8 mouse cellular contexts compared by ENCODE assay signal in genomic region chr3:105958974-105959580, GRCm38 (mm10). TPM values are rescaled to one million over a fixed set of nuclear protein-coding genes. Genes with fewer than 3 reads are reported as not detected.
DNase-seq lines count a peak whose midpoint lies in the region; ATAC-seq lines count a peak whose summit lies in the region.

Gene Wdr77, plus strand, starts transcription at chr3:105959369.

- WGBS in heart, embryonic 10.5 days: under 1% methylated on average over 52 of the region's 52 CpGs
- 0% methylated on average over 52 of the region's 52 CpGs for WGBS in kidney, embryonic 15.5 days

- H3K36me3 ChIP-seq in heart, embryonic 10.5 days: peaks cover 61% of the 10 kb centered on the region
- H3K36me3 ChIP-seq in kidney, embryonic 15.5 days: peaks cover 59% of the 10 kb centered on the region

- peak within 1 kb of the TSS; percentile 97 for H3K4me3 ChIP-seq in heart, embryonic 10.5 days
- peak within 1 kb of the TSS; percentile 98 for H3K4me3 ChIP-seq in kidney, embryonic 15.5 days (replicated peaks)

- H3K27ac ChIP-seq in heart, embryonic 10.5 days: peak within 1 kb of the TSS; percentile 98
- H3K27ac ChIP-seq in kidney, embryonic 15.5 days: peak within 1 kb of the TSS; percentile 90

- peak within 1 kb of the TSS; percentile 94 for H3K9ac ChIP-seq in kidney, embryonic 15.5 days

- peak; percentile 94 for ATAC-seq in erythroblast, adult 5-6 weeks (replicated peaks; ENCODE audit: low FRiP score, poor library complexity, severe bottlenecking)
- ATAC-seq in kidney, embryonic 15.5 days (replicated peaks; ENCODE audit: low FRiP score): peak; percentile 98
- peak; percentile 91 for ATAC-seq in monocyte, adult 5-6 weeks (replicated peaks; ENCODE audit: insufficient number of reproducible peaks, low FRiP score, low TSS enrichment, poor library complexity, severe bottlenecking)

- DNase-seq in B cell, adult 2 months: peak; percentile 95 to 97
- peak; percentile 99 for DNase-seq in brain, adult 2 months (ENCODE audit: low read depth, low spot score)
- peak; percentile 99 for DNase-seq in heart, embryonic 10.5 days (ENCODE audit: low spot score)
- DNase-seq in liver: peak; percentile 99
- peak; percentile 95 to 98 for DNase-seq in spleen, postnatal 4 days (ENCODE audit: low spot score in 2 of 2)

- H3K4me2 ChIP-seq in kidney, embryonic 15.5 days: peak within 1 kb of the TSS; percentile 84

- no peaks in the 10 kb centered on the region for H3K27me3 ChIP-seq in heart, embryonic 10.5 days (ENCODE audit: insufficient read depth, poor library complexity, severe bottlenecking)
- H3K27me3 ChIP-seq in kidney, embryonic 15.5 days: no peaks in the 10 kb centered on the region

- H3K9me3 ChIP-seq in heart, embryonic 10.5 days: no peaks in the 10 kb centered on the region
- no peaks in the 10 kb centered on the region for H3K9me3 ChIP-seq in kidney, embryonic 15.5 days (replicated peaks)

- peaks cover 20% of the 10 kb centered on the region for H3K4me1 ChIP-seq in heart, embryonic 10.5 days
- H3K4me1 ChIP-seq in kidney, embryonic 15.5 days: peaks cover 29% of the 10 kb centered on the region

RNA-seq across cellular contexts. Expression of gene Wdr77, which starts in this region (rescaled TPM):
- total RNA-seq in erythroblast, adult 5-6 weeks (2015; ENCODE audit: low replicate concordance): 14.6 and 17.9 TPM in 2 replicates
- total RNA-seq in erythroblast, adult 5-6 weeks (2017; ENCODE audit: low replicate concordance): 10.5 and 11.4 TPM in 2 replicates
- 124 and 146 TPM in 2 replicates for polyA plus RNA-seq in heart, embryonic 10.5 days (2016; fragmentation: Nextera tagmentation; extraction: Ambion mirVana)
- polyA plus RNA-seq in kidney, embryonic 15.5 days (2015; fragmentation: Nextera tagmentation; extraction: Ambion mirVana): 151 and 158 TPM in 2 replicates
- 10.7 to 20.3 TPM (median 12.9 TPM) in 3 replicates for total RNA-seq in monocyte, adult 5-6 weeks (2017)

Comparison
In these comparisons a context has a peak if more than half of its experiments do, and no peak if none do; other contexts are left out.
1. Peak in every context shown above with its lines: DNase-seq, ATAC-seq, H3K4me3 ChIP-seq and H3K27ac ChIP-seq.